Mouse (Mus musculus): ENCODE results near the gene Alpl. TPM values are rescaled to one million over a fixed set of nuclear protein-coding genes. Genes with fewer than 3 reads are reported as not detected.

Gene Alpl
- polyA plus RNA-seq, 1 experiment from 2014 or later, result 2.5 TPM

DNA sequence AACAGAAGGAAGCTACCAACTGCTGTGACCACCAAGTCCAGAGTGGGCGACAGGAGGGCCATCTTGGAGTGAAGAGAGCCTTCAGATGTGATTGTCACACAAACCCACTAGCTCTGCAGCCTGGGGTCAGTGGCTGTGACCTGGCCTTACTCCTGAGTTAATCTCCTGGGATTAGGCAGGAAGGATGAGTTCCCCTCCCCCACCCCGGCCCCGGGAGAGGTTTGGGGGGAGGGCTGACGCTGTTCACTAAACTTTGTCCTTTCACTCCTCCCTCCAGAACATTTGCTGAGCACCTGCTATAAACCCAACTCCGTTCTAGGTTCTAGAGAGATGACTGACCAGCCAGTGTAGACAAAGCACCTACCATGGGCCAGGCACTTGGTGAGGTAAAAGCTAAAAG is 29.8 kb downstream of the Alpl start:
- DNase-seq (ENCODE audit: low spot score), result no peak
- H3K27ac ChIP-seq (replicated peaks), result no peak overlapping the region
- WGBS, result 48% methylated on average over 5 of the region's 5 CpGs

DNA sequence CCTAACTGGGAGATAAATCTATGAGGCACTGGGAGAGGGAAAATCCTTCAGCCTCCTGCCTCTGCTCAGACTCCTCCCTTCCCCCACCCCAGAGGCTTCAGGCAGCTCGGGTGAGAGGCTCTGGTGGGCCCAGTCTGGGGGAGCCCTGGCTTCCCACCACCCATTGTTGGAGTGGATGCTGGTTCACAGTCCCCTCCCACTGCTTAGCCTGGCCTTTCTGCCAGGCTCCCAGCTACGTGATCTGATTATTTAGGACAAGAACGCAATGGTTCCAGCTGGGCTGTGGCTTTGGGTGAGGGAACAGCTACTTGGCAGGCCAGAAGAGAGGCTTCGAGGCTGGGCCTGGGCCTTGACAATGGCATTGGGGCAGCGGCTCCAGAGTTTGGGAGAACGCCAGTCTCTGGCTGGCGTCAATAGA is 30.6 kb downstream of the Alpl start:
- Histone ChIP-seq H3K27ac (replicated peaks) (peak overlapping the region; percentile 53; the same call in 1 of the 2 replicates), H3K4me3 (ENCODE audit: low read depth, low read length) (no peak overlapping the region), H3K4me2 (replicated peaks; ENCODE audit: low read depth) (no peak overlapping the region), H3K36me3 (ENCODE audit: control insufficient read depth, insufficient read depth, low read length) (no peaks in the 10 kb centered on the region), H3K9ac (ENCODE audit: low read length) (no peak overlapping the region), H3K27me3 (ENCODE audit: control insufficient read depth, insufficient read depth, low read length) (no peaks in the 10 kb centered on the region), H3K4me1 (replicated peaks; ENCODE audit: control insufficient read depth, insufficient read depth) (peaks cover 6% of the 10 kb centered on the region; the same call in 1 of the 2 replicates), H3K9me3 (ENCODE audit: control insufficient read depth, low read length) (no peaks in the 10 kb centered on the region)
- DNase-seq (ENCODE audit: low spot score) (no peak), ATAC-seq (ENCODE audit: low FRiP score, low TSS enrichment) (peak; percentile 47; the same call in 1 of the 2 replicates)
- TF ChIP-seq EP300 (optimal IDR thresholded peaks at IDR 0.05), result no peak
- no peak for TF ChIP-seq CTCF (IDR thresholded peaks at IDR 0.05; ENCODE audit: low read depth)
- WGBS, result 39% methylated on average over 7 of the region's 7 CpGs

More for the DNA sequence above, 29.8 kb downstream of the Alpl start:
- no peak for ATAC-seq (ENCODE audit: low FRiP score, low TSS enrichment)
- H3K4me1 ChIP-seq (replicated peaks; ENCODE audit: control insufficient read depth, insufficient read depth), result peaks cover 6% of the 10 kb centered on the region; the same call in 1 of the 2 replicates
- H3K9me3 ChIP-seq (ENCODE audit: control insufficient read depth, low read length), result no peaks in the 10 kb centered on the region
- no peak overlapping the region for H3K4me2 ChIP-seq (replicated peaks; ENCODE audit: low read depth)
- no peaks in the 10 kb centered on the region for H3K27me3 ChIP-seq (ENCODE audit: control insufficient read depth, insufficient read depth, low read length)
- H3K36me3 ChIP-seq (ENCODE audit: control insufficient read depth, insufficient read depth, low read length), result no peaks in the 10 kb centered on the region
- H3K4me3 ChIP-seq (ENCODE audit: low read depth, low read length), result no peak overlapping the region
- TF ChIP-seq EP300 (optimal IDR thresholded peaks at IDR 0.05) (no peak), CTCF (IDR thresholded peaks at IDR 0.05; ENCODE audit: low read depth) (no peak)
- H3K9ac ChIP-seq (ENCODE audit: low read length), result no peak overlapping the region

DNA sequence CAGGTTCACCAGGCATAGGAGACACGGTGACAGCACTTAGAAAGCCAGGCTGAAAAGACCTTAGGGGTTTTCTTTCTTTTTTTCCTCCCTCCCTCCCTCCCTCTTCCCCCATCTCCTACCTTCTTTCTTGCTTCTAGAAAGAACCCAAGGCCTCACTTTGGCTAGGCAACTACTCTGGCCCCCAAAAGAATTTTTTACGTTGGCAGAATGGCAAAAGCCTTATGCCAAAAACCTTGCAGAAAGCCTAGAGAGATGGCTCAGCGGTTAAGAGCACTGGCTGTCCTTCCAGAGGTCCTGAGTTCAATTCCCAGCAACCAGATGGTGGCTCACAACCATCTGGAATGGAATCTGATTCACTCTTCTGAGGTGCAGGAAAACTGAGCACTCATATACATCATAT is 31.6 kb downstream of the Alpl start:
- H3K4me3 ChIP-seq (ENCODE audit: low read depth, low read length), result no peak overlapping the region
- no peaks in the 10 kb centered on the region for H3K27me3 ChIP-seq (ENCODE audit: control insufficient read depth, insufficient read depth, low read length)
- ATAC-seq (ENCODE audit: low FRiP score, low TSS enrichment), result no peak
- TF ChIP-seq EP300 (optimal IDR thresholded peaks at IDR 0.05) (no peak), CTCF (IDR thresholded peaks at IDR 0.05; ENCODE audit: low read depth) (no peak)
- H3K27ac ChIP-seq (replicated peaks), result no peak overlapping the region
- no peak for DNase-seq (ENCODE audit: low spot score)
- H3K9ac ChIP-seq (ENCODE audit: low read length), result no peak overlapping the region
- H3K4me2 ChIP-seq (replicated peaks; ENCODE audit: low read depth), result no peak overlapping the region
- peaks cover 6% of the 10 kb centered on the region; the same call in 1 of the 2 replicates for H3K4me1 ChIP-seq (replicated peaks; ENCODE audit: control insufficient read depth, insufficient read depth)
- no peaks in the 10 kb centered on the region for H3K36me3 ChIP-seq (ENCODE audit: control insufficient read depth, insufficient read depth, low read length)
- 57% methylated on average over 3 of the region's 3 CpGs for WGBS
- H3K9me3 ChIP-seq (ENCODE audit: control insufficient read depth, low read length), result no peaks in the 10 kb centered on the region

DNA sequence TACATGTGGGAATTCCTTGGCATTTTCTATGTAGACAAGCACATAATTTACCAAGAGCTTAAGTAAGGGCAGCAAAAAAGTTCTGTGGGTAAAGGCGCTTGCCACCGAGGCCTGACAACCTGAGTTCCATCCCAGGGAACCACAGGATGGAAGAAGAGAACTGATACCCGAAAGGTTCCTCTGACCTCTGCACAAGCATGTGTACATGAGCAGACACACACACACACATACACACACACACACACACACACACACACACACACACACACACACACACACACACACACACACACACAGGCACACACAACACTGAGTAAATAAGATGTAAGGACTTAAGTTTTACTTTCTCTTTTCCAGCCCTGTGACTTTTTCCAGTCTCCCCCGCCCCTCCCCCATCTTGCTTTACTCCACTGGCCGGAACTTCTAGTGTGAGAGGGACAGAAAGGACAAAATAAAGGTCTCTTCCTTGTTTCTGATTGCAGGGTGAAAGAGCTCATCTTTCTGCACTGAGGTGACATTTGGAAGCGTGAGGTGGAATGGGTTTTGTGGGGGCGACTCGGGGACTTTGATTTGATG is 32.2 kb downstream of the Alpl start:
- Histone ChIP-seq H3K36me3 (ENCODE audit: control insufficient read depth, insufficient read depth, low read length) (no peaks in the 10 kb centered on the region), H3K4me1 (replicated peaks; ENCODE audit: control insufficient read depth, insufficient read depth) (peaks cover 6% of the 10 kb centered on the region; the same call in 1 of the 2 replicates), H3K4me3 (ENCODE audit: low read depth, low read length) (no peak overlapping the region), H3K4me2 (replicated peaks; ENCODE audit: low read depth) (no peak overlapping the region), H3K27me3 (ENCODE audit: control insufficient read depth, insufficient read depth, low read length) (no peaks in the 10 kb centered on the region), H3K9ac (ENCODE audit: low read length) (no peak overlapping the region), H3K9me3 (ENCODE audit: control insufficient read depth, low read length) (no peaks in the 10 kb centered on the region), H3K27ac (replicated peaks) (no peak overlapping the region)
- peak; percentile 51; the same call in 1 of the 2 replicates for ATAC-seq (ENCODE audit: low FRiP score, low TSS enrichment)
- TF ChIP-seq EP300 (optimal IDR thresholded peaks at IDR 0.05), result no peak
- TF ChIP-seq CTCF (IDR thresholded peaks at IDR 0.05; ENCODE audit: low read depth), result no peak
- WGBS, result 50% methylated on average over 8 of the region's 8 CpGs
- DNase-seq (ENCODE audit: low spot score), result peak; percentile 74

DNA sequence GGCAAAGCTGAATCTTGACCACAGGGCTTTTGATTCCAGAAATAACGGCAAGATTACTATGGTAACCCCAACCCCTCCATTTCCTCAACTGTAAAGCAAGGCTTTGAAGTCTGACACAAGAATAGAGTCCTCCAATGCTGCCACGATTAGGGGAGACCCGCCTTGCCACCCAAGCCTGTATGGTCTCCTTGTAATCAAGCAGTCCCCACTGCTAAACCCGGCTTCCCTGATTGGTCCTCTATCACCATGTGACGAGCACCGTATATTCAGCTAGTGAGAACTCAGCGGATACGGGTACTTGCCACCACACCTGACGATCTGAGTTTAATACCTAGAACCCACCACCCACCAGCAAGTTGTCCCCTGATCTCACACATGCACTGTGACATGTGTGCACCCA is 33.3 kb downstream of the Alpl start:
- ATAC-seq (ENCODE audit: low FRiP score, low TSS enrichment), result no peak
- H3K4me2 ChIP-seq (replicated peaks; ENCODE audit: low read depth), result no peak overlapping the region
- no peak overlapping the region for H3K4me3 ChIP-seq (ENCODE audit: low read depth, low read length)
- no peak overlapping the region for H3K9ac ChIP-seq (ENCODE audit: low read length)
- no peaks in the 10 kb centered on the region for H3K9me3 ChIP-seq (ENCODE audit: control insufficient read depth, low read length)
- no peak overlapping the region for H3K27ac ChIP-seq (replicated peaks)
- H3K4me1 ChIP-seq (replicated peaks; ENCODE audit: control insufficient read depth, insufficient read depth), result peaks cover 6% of the 10 kb centered on the region; the same call in 1 of the 2 replicates
- DNase-seq (ENCODE audit: low spot score), result no peak
- TF ChIP-seq CTCF (IDR thresholded peaks at IDR 0.05; ENCODE audit: low read depth) (no peak), EP300 (optimal IDR thresholded peaks at IDR 0.05) (no peak)
- H3K27me3 ChIP-seq (ENCODE audit: control insufficient read depth, insufficient read depth, low read length), result no peaks in the 10 kb centered on the region
- 84% methylated on average over 9 of the region's 9 CpGs for WGBS
- no peaks in the 10 kb centered on the region for H3K36me3 ChIP-seq (ENCODE audit: control insufficient read depth, insufficient read depth, low read length)

DNA sequence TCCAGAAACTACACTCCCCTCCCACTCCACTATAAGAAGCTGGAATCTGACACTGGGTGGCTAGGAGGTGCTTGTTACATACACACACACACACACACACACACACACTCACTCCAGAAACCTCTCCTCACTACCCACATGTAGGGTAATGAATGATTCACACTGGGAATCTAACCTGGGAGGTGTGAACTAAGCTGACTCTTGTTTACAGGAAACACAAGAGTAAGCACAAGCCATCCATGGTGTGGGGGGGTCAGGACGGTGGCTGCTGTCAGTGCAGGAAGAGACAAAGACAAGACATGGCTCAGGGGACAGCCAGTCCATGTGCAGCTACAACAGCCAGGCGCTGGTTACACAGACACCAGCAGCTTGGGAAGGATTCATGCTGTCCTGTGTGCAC is 41.7 kb downstream of the Alpl start:
- no peaks in the 10 kb centered on the region; the same call in 1 of the 2 replicates for H3K4me1 ChIP-seq (replicated peaks; ENCODE audit: control insufficient read depth, insufficient read depth)
- no peak overlapping the region for H3K4me2 ChIP-seq (replicated peaks; ENCODE audit: low read depth)
- no peak for DNase-seq (ENCODE audit: low spot score)
- TF ChIP-seq EP300 (optimal IDR thresholded peaks at IDR 0.05) (no peak), CTCF (IDR thresholded peaks at IDR 0.05; ENCODE audit: low read depth) (no peak)
- no peak overlapping the region for H3K27ac ChIP-seq (replicated peaks)
- no peak for ATAC-seq (ENCODE audit: low FRiP score, low TSS enrichment)
- no peak overlapping the region for H3K9ac ChIP-seq (ENCODE audit: low read length)
- no peaks in the 10 kb centered on the region for H3K36me3 ChIP-seq (ENCODE audit: control insufficient read depth, insufficient read depth, low read length)
- H3K9me3 ChIP-seq (ENCODE audit: control insufficient read depth, low read length), result no peaks in the 10 kb centered on the region
- WGBS, result 63% methylated on average over 2 of the region's 2 CpGs
- H3K27me3 ChIP-seq (ENCODE audit: control insufficient read depth, insufficient read depth, low read length), result no peaks in the 10 kb centered on the region
- H3K4me3 ChIP-seq (ENCODE audit: low read depth, low read length), result no peak overlapping the region
